Mouse (Mus musculus) lung, postnatal 0 days (tissue): ENCODE data around the gene 1500009L16Rik. TPM values are rescaled to one million over a fixed set of nuclear protein-coding genes. Genes with fewer than 3 reads are reported as not detected.

Source experiments
- ATAC-seq: fragments of 200-750 bp; cut with Nextera tagmentation; 2 replicates; pipeline ENCODE4 v1.8.0; 2017; ENCODE audit warnings: moderate library complexity
- DNase-seq: peaks from one replicate; pipeline ENCODE4 v3.0.0-alpha.2; 2016; ENCODE audit warnings: low spot score
- H3K27ac ChIP-seq: fragments of 300-500 bp; sonication (generic); 2 replicates; pipeline ENCODE4 v1.5.1; 2014; ENCODE audit warnings: antibody characterized with exemption, mild to moderate bottlenecking, low read length, mixed read lengths
- H3K27me3 ChIP-seq: fragments of 300-500 bp; sonication (generic); replicated peaks from 2 replicates; pipeline ENCODE4 v1.6.1; 2014; ENCODE audit warnings: low read length, mixed read lengths; ENCODE audit not compliant: insufficient read depth
- H3K36me3 ChIP-seq: fragments of 300-500 bp; sonication (generic); 2 replicates; pipeline ENCODE4 v1.6.1; 2014; ENCODE audit warnings: low read length, mixed read lengths; ENCODE audit not compliant: insufficient read depth
- H3K4me1 ChIP-seq: fragments of 300-500 bp; sonication (generic); 2 replicates; pipeline ENCODE4 v1.6.1; 2014; ENCODE audit warnings: antibody characterized with exemption, low read depth, low read length, mixed read lengths; ENCODE audit not compliant: insufficient read depth
- H3K4me2 ChIP-seq: fragments of 300-500 bp; sonication (generic); replicated peaks from 2 replicates; pipeline ENCODE4 v1.6.1; 2014; ENCODE audit warnings: low read depth, mild to moderate bottlenecking, low read length, moderate library complexity, mixed read lengths
- H3K4me3 ChIP-seq: fragments of 300-500 bp; sonication (generic); 2 replicates; pipeline ENCODE4 v1.5.1; 2014; ENCODE audit warnings: low read depth, low read length
- H3K9ac ChIP-seq: fragments of 300-500 bp; sonication (generic); replicated peaks from 2 replicates; pipeline ENCODE4 v1.6.1; 2014; ENCODE audit warnings: low read depth, mild to moderate bottlenecking
- H3K9me3 ChIP-seq: fragments of 300-500 bp; sonication (generic); 2 replicates; pipeline ENCODE4 v1.6.1; 2016; ENCODE audit warnings: low read length, mixed read lengths
- CTCF ChIP-seq: IDR thresholded peaks from 2 replicates; pipeline ENCODE4 v1.5.1; 2016; ENCODE audit warnings: antibody characterized with exemption, mild to moderate bottlenecking
- EP300 ChIP-seq: IDR thresholded peaks from 2 replicates; pipeline ENCODE4 v1.6.1; 2016; ENCODE audit warnings: antibody characterized with exemption, mild to moderate bottlenecking, control low read depth
- WGBS: fragments of 180-500 bp; shearing (Covaris S2); extraction: QIAGEN DNeasy Blood & Tissue Kit; methylation state at CpG from one replicate; pipeline ENCODE4 v1.1.7; 2014; 5-methylcytosine and 5-hydroxymethylcytosine counted together
- polyA plus RNA-seq: library from polyadenylated mRNA; unstranded; fragments of >200 nt; fragmentation: Nextera tagmentation; extraction: Ambion mirVana; gene quantifications from 2 replicates; pipeline ENCODE4 v1.2.1, GENCODE M21; 2015

Gene 1500009L16Rik
- 19.6 and 21.5 TPM in 2 replicates for polyA plus RNA-seq

DNA sequence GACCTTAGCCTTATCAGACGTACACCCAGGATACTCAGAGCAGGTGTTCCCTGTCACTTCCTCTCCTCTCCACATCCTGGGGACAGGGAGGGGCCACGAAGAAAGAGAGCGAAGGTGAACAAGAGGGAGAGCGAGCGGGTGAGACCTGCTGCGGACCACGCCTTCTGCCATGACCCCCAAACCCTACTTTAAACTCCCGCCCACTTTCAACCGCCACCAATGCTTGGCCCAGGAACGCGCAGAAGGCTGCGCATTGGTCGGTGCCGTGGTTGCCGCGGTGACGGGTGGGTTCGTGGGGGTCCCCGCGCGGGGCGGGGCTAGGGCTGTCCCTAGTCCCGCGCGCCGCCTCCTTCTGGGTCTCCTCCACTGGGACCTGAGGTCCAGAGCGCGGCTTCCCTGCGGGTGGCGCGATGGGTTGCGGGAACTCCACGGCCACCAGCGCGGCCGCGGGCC is at the start of gene 1500009L16Rik:
TSS of gene 1500009L16Rik (plus strand) at position 287 of the 453 bp plus-strand sequence.
- peak; percentile 90 for ATAC-seq
- H3K9ac ChIP-seq: no peak within 1 kb of the TSS
- TF ChIP-seq EP300 (no peak), CTCF (no peak)
- H3K27me3 ChIP-seq: no peaks in the 10 kb centered on the region
- 0 out of 2 replicates have a peak within 1 kb of the TSS, but pooled peaks have one; percentile 14 for H3K27ac ChIP-seq
- H3K4me1 ChIP-seq: 0 out of 2 replicates have a peak, but pooled peaks cover 4% of the 10 kb centered on the region
- DNase-seq: peak; percentile 70
- no peaks in the 10 kb centered on the region for H3K36me3 ChIP-seq
- H3K4me2 ChIP-seq: peak within 1 kb of the TSS; percentile 91
- WGBS: 5% methylated on average over 25 of the region's 37 CpGs
- H3K4me3 ChIP-seq: peak within 1 kb of the TSS; percentile 63
- no peaks in the 10 kb centered on the region for H3K9me3 ChIP-seq

DNA sequence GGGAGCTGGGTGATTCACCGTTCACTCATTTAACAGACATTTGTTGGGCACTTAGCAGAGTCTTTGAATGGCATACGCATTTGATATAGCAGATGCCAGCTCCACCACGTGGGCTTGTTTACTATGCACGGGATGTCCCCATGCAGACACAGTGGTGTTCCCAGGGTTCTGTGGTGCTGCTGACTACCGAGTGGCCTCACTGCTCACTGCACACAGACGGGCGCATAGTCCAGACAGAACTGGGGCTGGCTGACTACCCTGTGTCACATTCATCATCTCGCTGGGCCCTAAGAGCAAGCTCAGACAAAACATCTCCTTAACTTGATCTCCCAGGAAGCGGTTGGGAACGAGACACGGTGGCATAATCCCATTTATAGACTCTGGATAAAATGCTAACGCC is 41.3 kb upstream of the 1500009L16Rik start:
- no peak for ATAC-seq

DNA sequence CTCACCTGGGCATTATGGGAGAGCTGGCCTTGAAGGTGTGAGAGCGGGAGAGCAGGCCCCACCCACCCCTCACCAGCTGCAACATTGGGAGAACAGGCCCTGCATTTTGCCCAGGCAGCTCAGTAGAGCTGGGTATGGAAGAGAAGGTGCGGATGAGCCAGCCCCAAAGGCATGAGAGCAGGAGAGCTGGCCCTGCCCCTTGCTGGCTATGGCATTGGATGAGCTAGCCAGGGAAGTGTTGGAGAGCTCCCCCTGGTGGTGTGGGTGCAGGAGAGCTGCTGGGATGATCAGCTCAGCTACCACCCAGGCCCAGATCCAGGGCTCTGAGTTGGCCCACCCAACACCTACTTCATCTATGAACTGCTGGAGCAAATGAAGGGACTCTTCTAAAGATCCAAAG is 34.5 kb upstream of the 1500009L16Rik start:
- TF ChIP-seq CTCF (peak; percentile 12; the same call in 1 of the 2 replicates), EP300 (no peak)
- no peaks in the 10 kb centered on the region for H3K9me3 ChIP-seq
- no peak overlapping the region for H3K9ac ChIP-seq
- no peak overlapping the region for H3K4me2 ChIP-seq
- H3K4me1 ChIP-seq: no peaks in the 10 kb centered on the region
- ATAC-seq (no peak), DNase-seq (no peak)
- no peaks in the 10 kb centered on the region for H3K36me3 ChIP-seq
- no peaks in the 10 kb centered on the region for H3K27me3 ChIP-seq
- H3K4me3 ChIP-seq: no peak overlapping the region
- H3K27ac ChIP-seq: no peak overlapping the region
- WGBS: 94% methylated on average over 2 of the region's 2 CpGs

More for the DNA sequence above, 41.3 kb upstream of the 1500009L16Rik start:
- WGBS: 80% methylated on average over 12 of the region's 12 CpGs
- Histone ChIP-seq H3K4me3 (no peak overlapping the region), H3K9me3 (no peaks in the 10 kb centered on the region), H3K36me3 (no peaks in the 10 kb centered on the region), H3K9ac (no peak overlapping the region), H3K4me2 (no peak overlapping the region), H3K4me1 (no peaks in the 10 kb centered on the region), H3K27me3 (no peaks in the 10 kb centered on the region), H3K27ac (no peak overlapping the region)
- no peak for DNase-seq
- no peak for TF ChIP-seq EP300
- TF ChIP-seq CTCF: no peak

DNA sequence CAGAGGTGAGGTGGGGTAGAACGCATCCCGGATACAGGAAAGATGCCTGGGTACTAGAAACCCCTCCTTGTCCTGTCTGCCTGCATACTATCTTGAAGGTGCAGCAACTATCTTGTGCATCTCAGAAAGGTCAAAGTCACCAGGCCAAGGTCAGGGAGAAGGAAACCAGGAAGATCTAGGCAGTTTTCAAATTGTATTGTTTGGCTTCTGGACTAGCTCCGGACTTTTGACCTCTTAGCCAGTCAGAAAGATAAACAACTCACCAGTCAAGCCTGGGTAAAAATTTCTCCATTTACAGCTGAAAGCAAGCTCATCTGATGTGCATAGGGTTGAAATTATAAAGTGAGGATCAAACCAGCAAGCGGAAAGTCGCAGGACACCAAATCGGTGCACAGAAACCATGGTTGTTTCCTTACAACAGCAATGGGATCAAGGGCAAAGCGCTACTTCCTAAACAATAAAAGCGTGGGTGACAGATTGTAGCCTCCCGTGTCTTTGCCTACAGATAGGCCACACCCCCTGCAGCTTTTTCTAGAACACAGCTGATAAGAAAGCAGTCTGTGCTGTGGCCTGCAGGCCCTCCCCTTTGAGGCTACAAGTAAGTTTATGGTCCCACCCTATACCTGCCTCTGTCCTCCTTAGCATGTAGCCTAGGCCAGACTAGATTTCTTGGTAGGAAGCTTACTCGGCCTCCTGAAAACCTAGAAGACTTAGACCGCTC is 30.3 kb upstream of the 1500009L16Rik start:
- Histone ChIP-seq H3K27ac (no peak overlapping the region), H3K9ac (no peak overlapping the region), H3K4me2 (no peak overlapping the region), H3K27me3 (no peaks in the 10 kb centered on the region), H3K36me3 (no peaks in the 10 kb centered on the region), H3K9me3 (no peaks in the 10 kb centered on the region), H3K4me3 (no peak overlapping the region), H3K4me1 (no peaks in the 10 kb centered on the region)
- DNase-seq (no peak), ATAC-seq (no peak)
- TF ChIP-seq CTCF: no peak
- no peak for TF ChIP-seq EP300
- WGBS: 61% methylated on average over 11 of the region's 11 CpGs

DNA sequence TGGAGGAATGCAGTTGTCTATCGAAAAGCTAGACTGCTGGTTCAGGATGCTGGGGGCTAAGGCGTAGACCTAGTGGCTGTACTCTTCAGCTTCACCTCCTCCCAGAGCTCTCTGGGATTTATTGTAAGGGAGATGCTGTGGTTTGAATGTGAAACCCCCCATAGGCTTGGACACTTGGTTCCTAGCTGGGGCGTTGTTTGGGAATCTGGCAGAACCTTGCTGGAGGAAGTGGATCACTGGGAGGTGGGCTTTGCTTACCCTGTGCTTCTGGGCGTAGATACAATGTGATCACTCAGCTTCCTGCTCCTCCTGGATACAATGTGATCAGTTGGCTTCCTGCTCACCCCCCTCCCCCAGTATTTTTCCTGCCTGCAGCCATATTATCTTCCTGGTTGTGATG is 26.4 kb upstream of the 1500009L16Rik start:
- Histone ChIP-seq H3K27me3 (no peaks in the 10 kb centered on the region), H3K4me1 (no peaks in the 10 kb centered on the region), H3K4me2 (no peak overlapping the region), H3K9ac (no peak overlapping the region), H3K36me3 (no peaks in the 10 kb centered on the region), H3K27ac (no peak overlapping the region), H3K9me3 (no peaks in the 10 kb centered on the region), H3K4me3 (no peak overlapping the region)
- no peak for TF ChIP-seq CTCF
- 74% methylated on average over 4 of the region's 4 CpGs for WGBS
- no peak for DNase-seq
- no peak for ATAC-seq

DNA sequence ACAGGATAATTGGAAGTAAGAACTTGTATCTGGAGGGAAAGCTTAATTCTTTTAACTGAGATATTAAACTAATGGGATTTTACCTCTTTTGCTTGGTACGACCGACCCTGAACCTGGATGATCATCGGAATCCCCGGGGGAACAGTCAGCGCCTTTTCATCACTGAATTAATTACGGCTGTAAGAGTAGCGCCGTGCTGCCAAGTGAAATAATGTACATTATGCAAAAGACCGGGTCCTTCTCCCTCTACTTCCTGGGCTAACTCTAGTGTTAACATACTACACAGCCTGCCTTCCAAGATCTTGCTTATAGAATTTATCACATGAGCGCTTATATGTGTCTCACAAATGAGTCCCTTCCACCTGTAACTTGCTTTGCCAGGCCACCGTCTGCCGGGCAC is 16.0 kb upstream of the 1500009L16Rik start:
- TF ChIP-seq CTCF (no peak), EP300 (no peak)
- Histone ChIP-seq H3K36me3 (no peaks in the 10 kb centered on the region), H3K27me3 (no peaks in the 10 kb centered on the region), H3K4me3 (no peak overlapping the region), H3K9ac (no peak overlapping the region), H3K4me2 (no peak overlapping the region), H3K9me3 (no peaks in the 10 kb centered on the region), H3K4me1 (no peaks in the 10 kb centered on the region), H3K27ac (no peak overlapping the region)
- DNase-seq (no peak), ATAC-seq (no peak)
- WGBS: 88% methylated on average over 12 of the region's 12 CpGs
